Mouse (Mus musculus) neural tube, embryonic 14.5 days (tissue): ENCODE results near the gene Krtap16-3. TPM values are rescaled to one million over a fixed set of nuclear protein-coding genes. Genes with fewer than 3 reads are reported as not detected.

Experiments used
- ATAC-seq: fragments of 200-750 bp; cut with Nextera tagmentation; 2 replicates; pipeline ENCODE4 v1.8.0; 2017; ENCODE audit warnings: low read depth, mild to moderate bottlenecking, moderate TSS enrichment, moderate library complexity
- H3K27ac ChIP-seq: fragments of 300-500 bp; sonication (generic); 2 replicates; pipeline ENCODE4 v1.5.1; 2014; ENCODE audit warnings: low read depth, mild to moderate bottlenecking, control low read depth, low read length, moderate library complexity, mixed read lengths
- H3K27me3 ChIP-seq: fragments of 300-500 bp; sonication (generic); 2 replicates; pipeline ENCODE4 v1.6.1; 2014; ENCODE audit warnings: low read length; ENCODE audit not compliant: control insufficient read depth, insufficient read depth
- H3K36me3 ChIP-seq: fragments of 300-500 bp; sonication (generic); 2 replicates; pipeline ENCODE4 v1.6.1; 2014; ENCODE audit warnings: low read length, mixed read lengths; ENCODE audit not compliant: control insufficient read depth, insufficient read depth
- H3K4me1 ChIP-seq: fragments of 300-500 bp; sonication (generic); 2 replicates; pipeline ENCODE4 v1.6.1; 2014; ENCODE audit warnings: low read length; ENCODE audit not compliant: control insufficient read depth, insufficient read depth
- H3K4me2 ChIP-seq: fragments of 300-500 bp; sonication (generic); 2 replicates; pipeline ENCODE4 v1.6.1; 2014; ENCODE audit warnings: mild to moderate bottlenecking, low read depth, low read length, control low read depth
- H3K4me3 ChIP-seq: fragments of 300-500 bp; sonication (generic); 2 replicates; pipeline ENCODE4 v1.5.1; 2014; ENCODE audit warnings: low read depth, low read length, control low read depth, mixed read lengths
- H3K9ac ChIP-seq: fragments of 300-500 bp; sonication (generic); replicated peaks from 2 replicates; pipeline ENCODE4 v1.6.1; 2014; ENCODE audit warnings: low read depth, mild to moderate bottlenecking, control low read depth, low read length, mixed read lengths
- H3K9me3 ChIP-seq: fragments of 300-500 bp; sonication (generic); 2 replicates; pipeline ENCODE4 v1.6.1; 2016; ENCODE audit warnings: low read length; ENCODE audit not compliant: control insufficient read depth
- WGBS: fragments of 180-500 bp; shearing (Covaris S2); extraction: QIAGEN DNeasy Blood & Tissue Kit; methylation state at CpG from one replicate; pipeline ENCODE4 v1.1.7; 2014; 5-methylcytosine and 5-hydroxymethylcytosine counted together
- polyA plus RNA-seq: library from polyadenylated mRNA; unstranded; fragments of >200 nt; fragmentation: Nextera tagmentation; extraction: Ambion mirVana; gene quantifications from 2 replicates; pipeline ENCODE4 v1.2.1, GENCODE M21; 2014

Gene Krtap16-3
- not detected in 2 replicates for polyA plus RNA-seq

DNA sequence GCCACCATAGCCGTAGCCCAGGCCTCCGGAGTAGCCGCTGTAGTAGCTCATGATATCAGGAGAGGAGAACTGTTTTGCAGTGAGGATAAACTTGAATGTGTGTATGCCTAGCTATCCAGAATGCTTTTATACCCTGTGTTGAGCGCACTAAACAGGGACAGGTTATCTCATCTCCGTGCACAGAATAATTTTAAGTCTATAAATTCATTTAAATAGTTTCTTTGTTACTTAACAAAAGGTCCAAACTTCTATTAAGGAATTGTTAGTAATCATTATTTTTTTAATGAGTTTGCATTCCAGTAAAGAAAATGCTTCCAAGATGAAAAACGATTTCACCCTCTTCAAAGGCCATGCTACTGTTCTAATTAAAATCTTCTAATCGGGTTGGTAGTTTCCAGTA is at the start of gene Krtap16-3:
Gene Krtap16-3, minus strand, starts transcription at position 101 of the 400 bp plus-strand sequence.
- Histone ChIP-seq H3K9me3 (no peaks in the 10 kb centered on the region), H3K27me3 (no peaks in the 10 kb centered on the region), H3K36me3 (no peaks in the 10 kb centered on the region), H3K9ac (no peak within 1 kb of the TSS), H3K27ac (no peak within 1 kb of the TSS), H3K4me2 (no peak within 1 kb of the TSS), H3K4me1 (no peaks in the 10 kb centered on the region), H3K4me3 (no peak within 1 kb of the TSS)
- WGBS, result 88% methylated on average over 7 of the region's 7 CpGs
- no peak for ATAC-seq

DNA sequence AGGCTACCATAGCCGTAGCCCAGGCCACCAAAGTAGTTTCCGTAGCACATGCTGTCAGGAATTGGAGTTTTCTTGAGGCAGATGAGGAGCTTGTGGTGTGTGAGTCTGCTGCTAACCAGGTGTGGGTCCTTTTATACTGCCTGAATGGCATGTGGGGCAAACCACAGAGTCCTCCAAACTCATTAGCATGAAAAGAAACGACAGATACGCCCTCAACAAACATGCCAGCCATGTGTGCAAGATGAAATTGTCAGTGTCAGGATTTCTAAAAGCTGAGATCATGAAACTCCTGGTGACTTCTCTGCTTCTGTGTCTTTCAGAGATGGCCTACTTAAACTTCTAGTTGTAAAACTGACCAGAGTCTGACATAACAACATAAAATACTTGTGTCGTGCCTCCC is 48.0 kb upstream of the Krtap16-3 start, which contains the start of gene Krtap22-2:
Gene Krtap22-2, minus strand, starts transcription at position 101 of the 400 bp plus-strand sequence.
- Histone ChIP-seq H3K9me3 (no peaks in the 10 kb centered on the region), H3K27me3 (no peaks in the 10 kb centered on the region), H3K4me3 (no peak within 1 kb of the TSS), H3K36me3 (no peaks in the 10 kb centered on the region), H3K4me1 (no peaks in the 10 kb centered on the region), H3K9ac (no peak within 1 kb of the TSS), H3K27ac (no peak within 1 kb of the TSS), H3K4me2 (no peak within 1 kb of the TSS)
- no peak for ATAC-seq
- 85% methylated on average over 5 of the region's 5 CpGs for WGBS

DNA sequence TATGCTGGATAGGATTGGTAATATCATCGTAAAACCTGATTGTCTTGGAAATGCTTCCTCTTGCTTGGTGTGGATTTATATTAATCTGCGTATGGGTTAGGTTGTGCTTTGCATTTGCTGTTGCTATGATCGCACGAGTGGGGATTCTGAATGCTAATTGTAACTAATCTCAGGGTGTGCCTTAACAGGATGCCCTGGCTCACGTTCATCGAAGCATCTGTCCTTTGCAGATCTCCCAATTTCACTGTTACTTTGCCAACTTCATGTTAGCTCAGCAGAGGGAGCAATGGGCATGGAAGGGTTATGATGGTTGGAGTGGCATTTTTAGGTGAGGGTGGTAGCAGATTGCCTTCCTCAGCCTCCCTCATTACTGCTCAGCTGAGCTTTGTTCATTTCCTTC is 21.6 kb downstream of the Krtap16-3 start:
- Histone ChIP-seq H3K9ac (no peak overlapping the region), H3K27ac (no peak overlapping the region)
- no peak for ATAC-seq

DNA sequence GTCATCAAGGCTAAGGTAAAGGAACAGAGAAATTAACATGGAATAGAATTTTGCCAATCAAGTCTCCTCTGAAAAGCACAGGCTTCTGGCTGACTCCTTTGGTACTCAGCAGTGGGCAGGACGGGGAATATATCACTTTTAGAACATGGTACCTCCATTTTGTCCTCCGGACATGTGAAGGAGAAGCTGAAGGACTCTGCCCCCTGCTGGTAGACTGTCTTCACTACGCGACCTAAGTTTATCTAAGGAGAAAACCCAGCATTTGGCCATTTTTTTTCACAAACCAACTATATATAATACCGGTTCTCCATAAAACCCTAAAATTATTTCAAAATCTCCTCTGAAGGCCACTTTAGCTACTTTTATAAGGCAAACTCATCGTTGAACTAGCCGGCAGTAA is 24.4 kb downstream of the Krtap16-3 start:
- no peak for ATAC-seq
- Histone ChIP-seq H3K4me1 (no peaks in the 10 kb centered on the region), H3K9me3 (no peaks in the 10 kb centered on the region), H3K4me3 (no peak overlapping the region), H3K4me2 (no peak overlapping the region), H3K9ac (no peak overlapping the region), H3K36me3 (no peaks in the 10 kb centered on the region), H3K27me3 (no peaks in the 10 kb centered on the region), H3K27ac (no peak overlapping the region)
- 76% methylated on average over 7 of the region's 7 CpGs for WGBS

More for the DNA sequence above, 21.6 kb downstream of the Krtap16-3 start:
- Histone ChIP-seq H3K27me3 (no peaks in the 10 kb centered on the region), H3K9me3 (no peaks in the 10 kb centered on the region), H3K36me3 (no peaks in the 10 kb centered on the region), H3K4me3 (no peak overlapping the region), H3K4me1 (no peaks in the 10 kb centered on the region), H3K4me2 (no peak overlapping the region)
- 80% methylated on average over 6 of the region's 6 CpGs for WGBS

DNA sequence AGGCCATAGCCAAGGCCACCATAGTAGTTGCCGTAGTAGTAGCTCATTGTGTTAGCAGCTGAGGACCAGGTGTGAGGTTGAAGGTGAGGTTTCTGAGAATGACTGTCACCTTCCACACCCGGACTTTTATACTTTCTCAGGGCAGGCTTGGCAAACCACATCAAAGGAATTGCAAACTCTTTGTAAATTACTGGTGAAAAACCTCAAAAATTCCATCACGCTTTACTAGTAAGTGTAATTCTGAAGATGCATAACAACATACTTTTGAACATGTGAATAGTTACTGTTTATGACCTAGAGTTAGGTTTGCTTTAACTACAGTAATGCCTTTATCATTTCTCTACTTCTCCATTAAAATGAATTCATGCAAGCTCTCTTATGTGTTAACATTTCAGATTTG is 30.5 kb downstream of the Krtap16-3 start, which contains the start of gene Krtap19-9b:
Gene Krtap19-9b, minus strand, starts transcription at position 101 of the 400 bp plus-strand sequence.
- H3K36me3 ChIP-seq, result no peaks in the 10 kb centered on the region
- H3K4me2 ChIP-seq, result no peak within 1 kb of the TSS
- no peaks in the 10 kb centered on the region for H3K4me1 ChIP-seq
- ATAC-seq, result no peak
- no peak within 1 kb of the TSS for H3K27ac ChIP-seq
- H3K9ac ChIP-seq, result no peak within 1 kb of the TSS
- WGBS, result 96% methylated on average over 3 of the region's 3 CpGs
- no peaks in the 10 kb centered on the region for H3K9me3 ChIP-seq
- H3K4me3 ChIP-seq, result no peak within 1 kb of the TSS
- no peaks in the 10 kb centered on the region for H3K27me3 ChIP-seq

Other genes with a start within 250 kb of the Krtap16-3 start
- not detected in 2 replicates for gene Krtap13-1, start 234.0 kb downstream of the Krtap16-3 start, polyA plus RNA-seq
- gene Krtap13, start 211.2 kb downstream of the Krtap16-3 start, polyA plus RNA-seq, result not detected in 2 replicates
- gene 2310034C09Rik, start 204.0 kb downstream of the Krtap16-3 start, polyA plus RNA-seq, result not detected in 2 replicates
- gene 2310057N15Rik, start 188.7 kb downstream of the Krtap16-3 start, polyA plus RNA-seq, result not detected in 2 replicates
- gene Gm5965, start 185.0 kb downstream of the Krtap16-3 start, polyA plus RNA-seq, result not detected in 2 replicates
- gene Gm20741, start 150.7 kb downstream of the Krtap16-3 start, polyA plus RNA-seq, result not detected in 2 replicates
- not detected in 2 replicates for gene Krtap15, start 142.7 kb downstream of the Krtap16-3 start, polyA plus RNA-seq
- not detected in 2 replicates for gene Krtap14, start 136.7 kb downstream of the Krtap16-3 start, polyA plus RNA-seq
- not detected in 2 replicates for gene Krtap19-1, start 93.5 kb downstream of the Krtap16-3 start, polyA plus RNA-seq
- not detected in 2 replicates for gene Krtap19-2, start 88.6 kb downstream of the Krtap16-3 start, polyA plus RNA-seq
- gene Krtap19-3, start 84.8 kb downstream of the Krtap16-3 start, polyA plus RNA-seq, result not detected in 2 replicates
- not detected in 2 replicates for gene Krtap19-4, start 77.8 kb downstream of the Krtap16-3 start, polyA plus RNA-seq
- gene Krtap19-5, start 66.4 kb downstream of the Krtap16-3 start, polyA plus RNA-seq, result not detected in 2 replicates
- gene Krtap19-9b, start 30.6 kb downstream of the Krtap16-3 start, polyA plus RNA-seq, result not detected in 2 replicates
- not detected in 2 replicates for gene Krtap22-2, start 47.9 kb upstream of the Krtap16-3 start, polyA plus RNA-seq
- gene Gm10229, start 52.4 kb upstream of the Krtap16-3 start, polyA plus RNA-seq, result not detected in 2 replicates
- gene Krtap6-1, start 68.8 kb upstream of the Krtap16-3 start, polyA plus RNA-seq, result not detected in 2 replicates
- gene Gm10228, start 78.6 kb upstream of the Krtap16-3 start, polyA plus RNA-seq, result not detected in 2 replicates
- not detected in 2 replicates for gene Krtap6-5, start 85.0 kb upstream of the Krtap16-3 start, polyA plus RNA-seq
- gene 1110025L11Rik, start 101.1 kb upstream of the Krtap16-3 start, polyA plus RNA-seq, result not detected in 2 replicates
- gene Krtap6-3, start 121.1 kb upstream of the Krtap16-3 start, polyA plus RNA-seq, result not detected in 2 replicates
- gene Gm6358, start 178.0 kb upstream of the Krtap16-3 start, polyA plus RNA-seq, result not detected in 2 replicates
- gene Gm10061, start 188.2 kb upstream of the Krtap16-3 start, polyA plus RNA-seq, result not detected in 2 replicates
- not detected in 2 replicates for gene Gm9789, start 195.1 kb upstream of the Krtap16-3 start, polyA plus RNA-seq
- not detected in 2 replicates for gene Gm7735, start 206.6 kb upstream of the Krtap16-3 start, polyA plus RNA-seq
- gene 1110057P08Rik, start 211.9 kb upstream of the Krtap16-3 start, polyA plus RNA-seq, result not detected in 2 replicates
- not detected in 2 replicates for gene Krtap20-2, start 243.0 kb upstream of the Krtap16-3 start, polyA plus RNA-seq